Comparison of ENCODE assay signal across 14 mouse cellular contexts in the genomic region with DNA sequence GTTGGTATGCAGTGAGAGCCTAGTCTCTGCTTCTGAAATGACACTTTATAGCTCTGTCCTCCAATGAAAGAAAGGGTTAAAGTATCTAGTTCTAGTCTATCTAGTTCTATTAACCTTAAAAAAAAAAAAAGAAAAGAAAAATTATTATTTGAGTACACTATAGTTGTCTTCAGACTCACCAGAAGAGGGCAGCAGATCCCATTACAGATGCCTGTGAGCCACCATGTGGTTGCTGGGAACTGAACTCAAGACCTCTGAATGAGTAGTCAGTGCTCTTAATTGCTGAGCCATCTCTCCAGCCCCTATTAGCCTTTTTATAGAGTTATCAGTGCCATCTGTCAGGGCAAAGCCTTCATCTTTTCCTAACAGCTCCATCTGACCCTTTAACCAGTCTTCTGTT. TPM values are rescaled to one million over a fixed set of nuclear protein-coding genes. Genes with fewer than 3 reads are reported as not detected.
DNase-seq lines count a peak whose midpoint lies in the region; TF ChIP-seq lines count a peak whose summit lies in the region.
"Had no signal": no experiment of that assay in that cellular context is flagged by ENCODE, and none has a peak within 500 bp of the region (broad histone marks: within the 10 kb centered on the region; RNA-seq: fewer than 3 reads in every experiment).

No protein-coding gene starts in this region.

- TF ChIP-seq CTCF in left cerebral cortex, adult 2 months (IDR thresholded peaks at IDR 0.05): peak; percentile 44

- no peak for DNase-seq in left cerebral cortex, adult 2 months (ENCODE audit: extremely low spot score in 1 of 2, low spot score in 2 of 2)
- no peak for DNase-seq in left cerebral cortex, postnatal 36 days (ENCODE audit: low spot score in 2 of 2)
- DNase-seq in 416B (ENCODE audit: low read depth) (peak; percentile 29), A20 (ENCODE audit: low read depth, low spot score) (peak; percentile 35)
- peak; percentile 18 for DNase-seq in T-cell, adult 2 months (ENCODE audit: low spot score)
- no peak for DNase-seq in frontal cortex, postnatal 14 days (ENCODE audit: low spot score in 2 of 2)
- DNase-seq in spleen, postnatal 14 days (ENCODE audit: low spot score in 2 of 2): no peak
- DNase-seq: adrenal gland, postnatal 25 days; heart, postnatal 14 days; kidney, postnatal 25 days; liver, embryonic 13.5 days had no signal

- no peak overlapping the region for H3K27ac ChIP-seq in left cerebral cortex, adult 2 months
- H3K27ac ChIP-seq: hindbrain, postnatal 0 days; liver, embryonic 13.5 days had no signal

- intact Hi-C loops in left cerebral cortex, adult 2 months (cut with DNase I): no loop called here
- intact Hi-C loops in left cerebral cortex, postnatal 36 days (cut with DNase I): no loop called here

- no peak overlapping the region for H3K4me3 ChIP-seq in left cerebral cortex, adult 2 months
- H3K4me3 ChIP-seq: erythroblast, embryonic 14.5 days; liver, embryonic 13.5 days had no signal

RNA-seq across cellular contexts. Expression of a gene that starts 3.0 kb away (rescaled TPM):
- total RNA-seq in left cerebral cortex, adult 2 months (2021): 10 to 100 TPM; 17.3 to 21.7 TPM
- total RNA-seq in left cerebral cortex, postnatal 36 days (2021): 10 to 100 TPM; 19.8 to 19.9 TPM
- total RNA-seq: monocyte, adult 5-6 weeks had no signal

Comparison
In these comparisons a context has a peak if more than half of its experiments do, and no peak if none do; other contexts are left out.
1. DNase-seq: peak in 416B (single experiment), A20 (single experiment) and T-cell, adult 2 months (single experiment); none in left cerebral cortex, adult 2 months (0 of 2), left cerebral cortex, postnatal 36 days (0 of 2), frontal cortex, postnatal 14 days (0 of 2) and spleen, postnatal 14 days (0 of 2).